Mouse (Mus musculus): ENCODE data around the gene Ggn.
"Not testable (repeated sequence)": the region's sequence is repeated elsewhere in the genome, so short reads cannot be mapped to it uniquely, and the experiment has no call there.

Gene Ggn

GRCm38 (mm10) chr7:29212775-29213560, 43.0 kb downstream of the Ggn start:
- not testable (repeated sequence) for DNase-seq

- peak in 1 of 2 experiments; percentile 66 for DNase-seq
Observed at GRCm38 (mm10) chr7:29213675-29214082, 43.7 kb downstream of the Ggn start, which contains the start of gene Catsperg1. Gene Catsperg1 (minus strand): TSS chr7:29214035.

GRCm38 (mm10) chr7:29214236-29214635, 44.2 kb downstream of the Ggn start:
- DNase-seq: no peak

- no peak for DNase-seq
Observed at GRCm38 (mm10) chr7:29214846-29215245, 44.8 kb downstream of the Ggn start.
